In genomic region chr9:27101466-27101865, GRCm38 (mm10) we compare ENCODE assay signal across 16 mouse cellular contexts.
"Had no signal": no experiment of that assay in that cellular context is flagged by ENCODE, and none has a peak within 500 bp of the region (broad histone marks: within the 10 kb centered on the region; RNA-seq: fewer than 3 reads in every experiment).

No protein-coding gene starts in this region.

- H3K4me3 ChIP-seq: neural tube, embryonic 12.5 days; neural tube, embryonic 13.5 days; neural tube, embryonic 15.5 days; stomach, embryonic 15.5 days had no signal

- H3K4me2 ChIP-seq: neural tube, embryonic 12.5 days; neural tube, embryonic 13.5 days; neural tube, embryonic 15.5 days; stomach, embryonic 15.5 days had no signal

- H3K9ac ChIP-seq: neural tube, embryonic 12.5 days; neural tube, embryonic 13.5 days; neural tube, embryonic 15.5 days; stomach, embryonic 15.5 days had no signal

- H3K9me3 ChIP-seq: neural tube, embryonic 12.5 days; neural tube, embryonic 13.5 days; neural tube, embryonic 15.5 days; stomach, embryonic 15.5 days had no signal

- H3K27ac ChIP-seq: neural tube, embryonic 12.5 days; neural tube, embryonic 13.5 days; neural tube, embryonic 15.5 days; stomach, embryonic 15.5 days had no signal

- H3K27me3 ChIP-seq: neural tube, embryonic 12.5 days; neural tube, embryonic 13.5 days; neural tube, embryonic 15.5 days; stomach, embryonic 15.5 days had no signal

- DNase-seq: retina, postnatal 1 day; right cerebral cortex, adult 18-20 months; right cerebral cortex, postnatal 14 days; right cerebral cortex, postnatal 25 days; right cerebral cortex, postnatal 4 days; spleen, adult 18-20 months; thymus, adult 18-20 months; thymus, adult 2 months; thymus, postnatal 14 days; thymus, postnatal 25 days; thymus, postnatal 36 days; thymus, postnatal 4 days had no signal

- H3K4me1 ChIP-seq: neural tube, embryonic 12.5 days; neural tube, embryonic 15.5 days; stomach, embryonic 15.5 days had no signal
